Mouse (Mus musculus) thymus, postnatal 10 days (tissue): ENCODE data around the gene H2-Oa.

Source experiments
- DNase-seq, 2 experiments: peaks; one replicate each; pipeline ENCODE4 v3.0.0; 2021; ENCODE audit warnings: low spot score in 2 of 2

H2-Oa gene

GRCm38 (mm10) chr17:34122188-34122984 is 30.2 kb downstream of the H2-Oa start, which contains the start of gene Brd2:
Gene Brd2 (minus strand): TSS chr17:34122634.
- DNase-seq: peak; percentile 98 to 99

GRCm38 (mm10) chr17:34123111-34123510 is 31.0 kb downstream of the H2-Oa start:
- DNase-seq: no peak

GRCm38 (mm10) chr17:34123518-34123917 is 31.4 kb downstream of the H2-Oa start:
- no peak for DNase-seq

- no peak for DNase-seq
Observed at GRCm38 (mm10) chr17:34124649-34125048, 32.5 kb downstream of the H2-Oa start.

- no peak for DNase-seq
Observed at GRCm38 (mm10) chr17:34126826-34127420, 34.8 kb downstream of the H2-Oa start.

- peak; percentile 41 to 49 for DNase-seq
Observed at GRCm38 (mm10) chr17:34127475-34127874, 35.3 kb downstream of the H2-Oa start.

GRCm38 (mm10) chr17:34128264-34128937 is 36.3 kb downstream of the H2-Oa start:
- peak; percentile 49 to 52 for DNase-seq

- DNase-seq: peak; percentile 51 to 60
Observed at GRCm38 (mm10) chr17:34128944-34129791, 37.0 kb downstream of the H2-Oa start.

- no peak for DNase-seq
Observed at GRCm38 (mm10) chr17:34130073-34130947, 38.2 kb downstream of the H2-Oa start.

GRCm38 (mm10) chr17:34131911-34132310 is 39.8 kb downstream of the H2-Oa start:
- no peak for DNase-seq

- DNase-seq: no peak
Observed at GRCm38 (mm10) chr17:34133289-34133688, 41.1 kb downstream of the H2-Oa start.

- DNase-seq: no peak
Observed at GRCm38 (mm10) chr17:34134451-34134850, 42.3 kb downstream of the H2-Oa start.

GRCm38 (mm10) chr17:34135297-34136224 is 43.4 kb downstream of the H2-Oa start:
- DNase-seq: peak; percentile 95 to 100

- DNase-seq: no peak
Observed at GRCm38 (mm10) chr17:34137601-34138000, 45.5 kb downstream of the H2-Oa start.

GRCm38 (mm10) chr17:34138655-34139054 is 46.5 kb downstream of the H2-Oa start:
- DNase-seq: no peak

- no peak for DNase-seq
Observed at GRCm38 (mm10) chr17:34139416-34139815, 47.3 kb downstream of the H2-Oa start.

- no peak for DNase-seq
Observed at GRCm38 (mm10) chr17:34140240-34140639, 48.1 kb downstream of the H2-Oa start.

GRCm38 (mm10) chr17:34141448-34141847 is 49.3 kb downstream of the H2-Oa start:
- no peak for DNase-seq

- DNase-seq: no peak
Observed at GRCm38 (mm10) chr17:34142456-34143010, 50.4 kb downstream of the H2-Oa start.
